Mouse (Mus musculus): ENCODE measurements around the gene Igsf10. TPM values are rescaled to one million over a fixed set of nuclear protein-coding genes. Genes with fewer than 3 reads are reported as not detected.
A peak's percentile ranks its signal among the peaks of the same experiment; 100 is the strongest.

Igsf10 gene
- polyA plus RNA-seq, 1 experiment from 2014 or later, result 2.3 TPM

GRCm38 (mm10) chr3:59343026-59343425 lies 1.2 kb downstream of the Igsf10 start:
- Histone ChIP-seq H3K9ac (replicated peaks; ENCODE audit: low read depth, low read length) (0 out of 2 replicates have a peak overlapping the region, but pooled peaks have one; percentile 11), H3K27ac (ENCODE audit: low read length) (no peak overlapping the region), H3K27me3 (replicated peaks; ENCODE audit: control insufficient read depth, insufficient read depth, low read length) (no peaks in the 10 kb centered on the region), H3K4me1 (replicated peaks; ENCODE audit: control insufficient read depth, insufficient read depth, low read length) (peaks cover 6% of the 10 kb centered on the region; the same call in 1 of the 2 replicates), H3K4me2 (ENCODE audit: low read length) (peak overlapping the region; percentile 59), H3K36me3 (ENCODE audit: control insufficient read depth, insufficient read depth) (no peaks in the 10 kb centered on the region), H3K9me3 (ENCODE audit: control insufficient read depth, low read length) (no peaks in the 10 kb centered on the region), H3K4me3 (replicated peaks; ENCODE audit: low read length) (no peak overlapping the region; the same call in 1 of the 2 replicates)
- WGBS, result 65% methylated on average over 4 of the region's 4 CpGs
- no peak for ATAC-seq

- H3K4me1 ChIP-seq (replicated peaks; ENCODE audit: control insufficient read depth, insufficient read depth, low read length), result peaks cover 6% of the 10 kb centered on the region; the same call in 1 of the 2 replicates
These were observed 2.4 kb downstream of the Igsf10 start for GRCm38 (mm10) chr3:59341647-59342427.

GRCm38 (mm10) chr3:59328526-59328925 lies 15.7 kb downstream of the Igsf10 start:
- no peak overlapping the region for H3K9ac ChIP-seq (replicated peaks; ENCODE audit: low read depth, low read length)
- no peak overlapping the region for H3K4me3 ChIP-seq (replicated peaks; ENCODE audit: low read length)
- no peak overlapping the region for H3K4me2 ChIP-seq (ENCODE audit: low read length)
- no peaks in the 10 kb centered on the region for H3K4me1 ChIP-seq (replicated peaks; ENCODE audit: control insufficient read depth, insufficient read depth, low read length)
- H3K27ac ChIP-seq (ENCODE audit: low read length), result no peak overlapping the region
- no peaks in the 10 kb centered on the region for H3K9me3 ChIP-seq (ENCODE audit: control insufficient read depth, low read length)
- H3K27me3 ChIP-seq (replicated peaks; ENCODE audit: control insufficient read depth, insufficient read depth, low read length), result no peaks in the 10 kb centered on the region
- WGBS, result 88% methylated on average over 2 of the region's 2 CpGs
- H3K36me3 ChIP-seq (ENCODE audit: control insufficient read depth, insufficient read depth), result no peaks in the 10 kb centered on the region
- no peak for ATAC-seq

More at GRCm38 (mm10) chr3:59341647-59342427, 2.4 kb downstream of the Igsf10 start:
- Histone ChIP-seq H3K9ac (replicated peaks; ENCODE audit: low read depth, low read length) (no peak overlapping the region), H3K27me3 (replicated peaks; ENCODE audit: control insufficient read depth, insufficient read depth, low read length) (no peaks in the 10 kb centered on the region), H3K9me3 (ENCODE audit: control insufficient read depth, low read length) (no peaks in the 10 kb centered on the region), H3K4me2 (ENCODE audit: low read length) (no peak overlapping the region), H3K4me3 (replicated peaks; ENCODE audit: low read length) (no peak overlapping the region), H3K36me3 (ENCODE audit: control insufficient read depth, insufficient read depth) (no peaks in the 10 kb centered on the region), H3K27ac (ENCODE audit: low read length) (no peak overlapping the region)
- ATAC-seq, result no peak
- WGBS, result 73% methylated on average over 11 of the region's 11 CpGs

- Histone ChIP-seq H3K4me1 (replicated peaks; ENCODE audit: control insufficient read depth, insufficient read depth, low read length) (no peaks in the 10 kb centered on the region), H3K4me2 (ENCODE audit: low read length) (no peak overlapping the region), H3K36me3 (ENCODE audit: control insufficient read depth, insufficient read depth) (no peaks in the 10 kb centered on the region), H3K27me3 (replicated peaks; ENCODE audit: control insufficient read depth, insufficient read depth, low read length) (no peaks in the 10 kb centered on the region), H3K9ac (replicated peaks; ENCODE audit: low read depth, low read length) (no peak overlapping the region), H3K4me3 (replicated peaks; ENCODE audit: low read length) (no peak overlapping the region), H3K9me3 (ENCODE audit: control insufficient read depth, low read length) (no peaks in the 10 kb centered on the region), H3K27ac (ENCODE audit: low read length) (no peak overlapping the region)
- ATAC-seq, result peak; percentile 36; the same call in 1 of the 2 replicates
- WGBS, result 44% methylated on average over 7 of the region's 7 CpGs
These were observed 22.8 kb downstream of the Igsf10 start for GRCm38 (mm10) chr3:59321278-59321876.

GRCm38 (mm10) chr3:59316077-59316476 lies 28.1 kb downstream of the Igsf10 start:
- no peak overlapping the region for H3K4me2 ChIP-seq (ENCODE audit: low read length)
- 84% methylated on average over 7 of the region's 7 CpGs for WGBS
- ATAC-seq, result no peak
- no peak overlapping the region for H3K4me3 ChIP-seq (replicated peaks; ENCODE audit: low read length)
- no peaks in the 10 kb centered on the region for H3K4me1 ChIP-seq (replicated peaks; ENCODE audit: control insufficient read depth, insufficient read depth, low read length)
- H3K27ac ChIP-seq (ENCODE audit: low read length), result no peak overlapping the region
- H3K9me3 ChIP-seq (ENCODE audit: control insufficient read depth, low read length), result no peaks in the 10 kb centered on the region
- no peak overlapping the region for H3K9ac ChIP-seq (replicated peaks; ENCODE audit: low read depth, low read length)
- no peaks in the 10 kb centered on the region for H3K36me3 ChIP-seq (ENCODE audit: control insufficient read depth, insufficient read depth)
- H3K27me3 ChIP-seq (replicated peaks; ENCODE audit: control insufficient read depth, insufficient read depth, low read length), result no peaks in the 10 kb centered on the region

- H3K4me2 ChIP-seq (ENCODE audit: low read length), result no peak overlapping the region
- no peak for ATAC-seq
- no peak overlapping the region for H3K27ac ChIP-seq (ENCODE audit: low read length)
- no peak overlapping the region for H3K9ac ChIP-seq (replicated peaks; ENCODE audit: low read depth, low read length)
- H3K36me3 ChIP-seq (ENCODE audit: control insufficient read depth, insufficient read depth), result no peaks in the 10 kb centered on the region
- no peaks in the 10 kb centered on the region for H3K9me3 ChIP-seq (ENCODE audit: control insufficient read depth, low read length)
- WGBS, result 93% methylated on average over 10 of the region's 10 CpGs
- no peaks in the 10 kb centered on the region for H3K4me1 ChIP-seq (replicated peaks; ENCODE audit: control insufficient read depth, insufficient read depth, low read length)
- H3K4me3 ChIP-seq (replicated peaks; ENCODE audit: low read length), result no peak overlapping the region
- H3K27me3 ChIP-seq (replicated peaks; ENCODE audit: control insufficient read depth, insufficient read depth, low read length), result no peaks in the 10 kb centered on the region
These were observed 31.6 kb downstream of the Igsf10 start for GRCm38 (mm10) chr3:59312610-59313009.

GRCm38 (mm10) chr3:59305518-59305917 lies 38.7 kb downstream of the Igsf10 start:
- ATAC-seq, result no peak
- Histone ChIP-seq H3K4me1 (replicated peaks; ENCODE audit: control insufficient read depth, insufficient read depth, low read length) (no peaks in the 10 kb centered on the region), H3K9ac (replicated peaks; ENCODE audit: low read depth, low read length) (no peak overlapping the region), H3K27me3 (replicated peaks; ENCODE audit: control insufficient read depth, insufficient read depth, low read length) (no peaks in the 10 kb centered on the region), H3K4me3 (replicated peaks; ENCODE audit: low read length) (no peak overlapping the region), H3K4me2 (ENCODE audit: low read length) (no peak overlapping the region), H3K27ac (ENCODE audit: low read length) (no peak overlapping the region), H3K36me3 (ENCODE audit: control insufficient read depth, insufficient read depth) (no peaks in the 10 kb centered on the region), H3K9me3 (ENCODE audit: control insufficient read depth, low read length) (no peaks in the 10 kb centered on the region)
- WGBS, result 95% methylated on average over 2 of the region's 2 CpGs

GRCm38 (mm10) chr3:59304944-59305343 lies 39.2 kb downstream of the Igsf10 start:
- Histone ChIP-seq H3K27me3 (replicated peaks; ENCODE audit: control insufficient read depth, insufficient read depth, low read length) (no peaks in the 10 kb centered on the region), H3K27ac (ENCODE audit: low read length) (no peak overlapping the region), H3K4me3 (replicated peaks; ENCODE audit: low read length) (no peak overlapping the region), H3K9ac (replicated peaks; ENCODE audit: low read depth, low read length) (no peak overlapping the region), H3K9me3 (ENCODE audit: control insufficient read depth, low read length) (no peaks in the 10 kb centered on the region), H3K4me1 (replicated peaks; ENCODE audit: control insufficient read depth, insufficient read depth, low read length) (no peaks in the 10 kb centered on the region), H3K36me3 (ENCODE audit: control insufficient read depth, insufficient read depth) (no peaks in the 10 kb centered on the region), H3K4me2 (ENCODE audit: low read length) (no peak overlapping the region)
- WGBS, result 89% methylated on average over 5 of the region's 5 CpGs
- ATAC-seq, result no peak

GRCm38 (mm10) chr3:59297653-59298052 lies 46.5 kb downstream of the Igsf10 start:
- Histone ChIP-seq H3K36me3 (ENCODE audit: control insufficient read depth, insufficient read depth) (no peaks in the 10 kb centered on the region), H3K27me3 (replicated peaks; ENCODE audit: control insufficient read depth, insufficient read depth, low read length) (no peaks in the 10 kb centered on the region), H3K4me3 (replicated peaks; ENCODE audit: low read length) (no peak overlapping the region), H3K4me2 (ENCODE audit: low read length) (no peak overlapping the region), H3K9me3 (ENCODE audit: control insufficient read depth, low read length) (no peaks in the 10 kb centered on the region), H3K27ac (ENCODE audit: low read length) (no peak overlapping the region), H3K9ac (replicated peaks; ENCODE audit: low read depth, low read length) (no peak overlapping the region), H3K4me1 (replicated peaks; ENCODE audit: control insufficient read depth, insufficient read depth, low read length) (no peaks in the 10 kb centered on the region)
- 91% methylated on average over 16 of the region's 16 CpGs for WGBS
- no peak for ATAC-seq
